Comparison of ENCODE assay signal across 18 mouse cellular contexts in genomic region chr5:23626173-23626572, GRCm38 (mm10).
"Had no signal": no experiment of that assay in that cellular context is flagged by ENCODE, and none has a peak within 500 bp of the region (broad histone marks: within the 10 kb centered on the region; RNA-seq: fewer than 3 reads in every experiment).

No protein-coding gene starts in this region.

- ATAC-seq: midbrain, embryonic 16.5 days had no signal

- H3K9me3 ChIP-seq: midbrain, embryonic 10.5 days; midbrain, embryonic 12.5 days; neural tube, embryonic 13.5 days; neural tube, embryonic 15.5 days had no signal

- H3K4me3 ChIP-seq: midbrain, embryonic 10.5 days; midbrain, embryonic 12.5 days; myocyte; neural tube, embryonic 13.5 days; neural tube, embryonic 15.5 days had no signal

- H3K4me2 ChIP-seq: lung, embryonic 14.5 days; midbrain, embryonic 12.5 days; neural tube, embryonic 13.5 days; neural tube, embryonic 15.5 days had no signal

- H3K4me1 ChIP-seq: midbrain, embryonic 10.5 days; midbrain, embryonic 12.5 days; neural tube, embryonic 13.5 days; neural tube, embryonic 15.5 days had no signal

- H3K27me3 ChIP-seq: midbrain, embryonic 12.5 days; neural tube, embryonic 13.5 days; neural tube, embryonic 15.5 days had no signal

- H3K36me3 ChIP-seq: midbrain, embryonic 10.5 days; midbrain, embryonic 12.5 days; neural tube, embryonic 13.5 days; neural tube, embryonic 15.5 days had no signal

- DNase-seq: lung, embryonic 14.5 days; lung, postnatal 10 days; lung, postnatal 4 days; midbrain, embryonic 14.5 days; retina, postnatal 1 day; right cerebral cortex, adult 18-20 months; right cerebral cortex, postnatal 25 days; right cerebral cortex, postnatal 4 days; spleen, adult 18-20 months; thymus, adult 18-20 months; thymus, postnatal 14 days; thymus, postnatal 36 days had no signal

- H3K27ac ChIP-seq: midbrain, embryonic 10.5 days; midbrain, embryonic 12.5 days; neural tube, embryonic 13.5 days; neural tube, embryonic 15.5 days had no signal

- H3K9ac ChIP-seq: lung, embryonic 14.5 days; midbrain, embryonic 12.5 days; neural tube, embryonic 13.5 days; neural tube, embryonic 15.5 days had no signal
